Mouse (Mus musculus): ENCODE measurements around the gene Kcnq5.

The Kcnq5 gene

GRCm38 (mm10) chr1:21961251-21962082 lies at the start of gene Kcnq5:
Kcnq5 (minus strand) TSS chr1:21961942.
- in situ Hi-C loops (cut with MboI, MseI): loop anchor here (10.0 to 25.0 kb wide), 2 partner anchors 127 to 874 kb away; partner anchors contain the start of gene Tram2

GRCm38 (mm10) chr1:21979755-21980154 lies 18.0 kb upstream of the Kcnq5 start:
- in situ Hi-C loops (cut with MboI, MseI): loop anchor here (10.0 kb wide), 1 partner anchor 515 kb away; no protein-coding TSS in a partner anchor

GRCm38 (mm10) chr1:21979292-21979691 lies 17.6 kb upstream of the Kcnq5 start:
- in situ Hi-C loops (cut with MboI, MseI): no loop called here

GRCm38 (mm10) chr1:21974040-21974439 lies 12.3 kb upstream of the Kcnq5 start:
- in situ Hi-C loops (cut with MboI, MseI): loop anchor here (5.0 to 25.0 kb wide), 2 partner anchors 562 to 887 kb away; partner anchors contain the start of gene Tram2

- in situ Hi-C loops (cut with MboI, MseI): loop anchor here (10.0 to 25.0 kb wide), 2 partner anchors 132 to 880 kb away; partner anchors contain the start of gene Tram2
Measured at GRCm38 (mm10) chr1:21967139-21967538, 5.4 kb upstream of the Kcnq5 start.

- in situ Hi-C loops (cut with MboI, MseI): loop anchor here (10.0 to 25.0 kb wide), 2 partner anchors 128 to 876 kb away; partner anchors contain the start of gene Tram2
Measured at GRCm38 (mm10) chr1:21962896-21963864, 1.4 kb upstream of the Kcnq5 start.

- in situ Hi-C loops (cut with MboI, MseI): loop anchor here (10.0 to 25.0 kb wide), 2 partner anchors 127 to 875 kb away; partner anchors contain the start of gene Tram2
Measured at GRCm38 (mm10) chr1:21962083-21962471, 335 bp upstream of the Kcnq5 start.

- in situ Hi-C loops (cut with MboI, MseI): loop anchor here (10.0 to 25.0 kb wide), 2 partner anchors 126 to 873 kb away; partner anchors contain the start of gene Tram2
Measured at GRCm38 (mm10) chr1:21960421-21961250, 1.1 kb downstream of the Kcnq5 start.

GRCm38 (mm10) chr1:21959648-21960285 lies 2.0 kb downstream of the Kcnq5 start:
- in situ Hi-C loops (cut with MboI, MseI): loop anchor here (10.0 to 25.0 kb wide), 2 partner anchors 125 to 872 kb away; partner anchors contain the start of gene Tram2

GRCm38 (mm10) chr1:21958013-21958412 lies 3.7 kb downstream of the Kcnq5 start:
- in situ Hi-C loops (cut with MboI, MseI): loop anchor here (25.0 kb wide), 1 partner anchor 871 kb away; the partner anchor contains the start of gene Tram2

GRCm38 (mm10) chr1:21940831-21941230 lies 20.9 kb downstream of the Kcnq5 start:
- in situ Hi-C loops (cut with MboI, MseI): no loop called here

GRCm38 (mm10) chr1:21927182-21927581 lies 34.6 kb downstream of the Kcnq5 start:
- in situ Hi-C loops (cut with MboI, MseI): no loop called here

GRCm38 (mm10) chr1:21923293-21923642 lies 38.5 kb downstream of the Kcnq5 start:
- in situ Hi-C loops (cut with MboI, MseI): no loop called here

- in situ Hi-C loops (cut with MboI, MseI): no loop called here
Measured at GRCm38 (mm10) chr1:21922578-21923292, 39.0 kb downstream of the Kcnq5 start.

GRCm38 (mm10) chr1:21919276-21919675 lies 42.5 kb downstream of the Kcnq5 start:
- in situ Hi-C loops (cut with MboI, MseI): no loop called here

- in situ Hi-C loops (cut with MboI, MseI): no loop called here
Measured at GRCm38 (mm10) chr1:21896067-21896719, 65.5 kb downstream of the Kcnq5 start.

GRCm38 (mm10) chr1:21883747-21884146 lies 78.0 kb downstream of the Kcnq5 start:
- in situ Hi-C loops (cut with MboI, MseI): no loop called here

GRCm38 (mm10) chr1:21870889-21871288 lies 90.9 kb downstream of the Kcnq5 start:
- in situ Hi-C loops (cut with MboI, MseI): no loop called here

- in situ Hi-C loops (cut with MboI, MseI): no loop called here
Measured at GRCm38 (mm10) chr1:21868484-21868883, 93.3 kb downstream of the Kcnq5 start.

Data from regulatory T cell (primary cell).